Mouse (Mus musculus) adrenal gland, adult 8-10 months (tissue): ENCODE results near the gene Gm16405. TPM values are rescaled to one million over a fixed set of nuclear protein-coding genes. Genes with fewer than 3 reads are reported as not detected.
"Not testable (repeated sequence)": the region's sequence is repeated elsewhere in the genome, so short reads cannot be mapped to it uniquely, and the experiment has no call there.

Experiments
- DNase-seq: peaks from one replicate; pipeline ENCODE4 v3.0.0; 2022
- total RNA-seq, 4 experiments: library from RNA; stranded (reverse); gene quantifications; 2 replicates each; pipeline ENCODE4 v1.2.4; 2022

Gm16405 gene
- total RNA-seq = not detected

DNA sequence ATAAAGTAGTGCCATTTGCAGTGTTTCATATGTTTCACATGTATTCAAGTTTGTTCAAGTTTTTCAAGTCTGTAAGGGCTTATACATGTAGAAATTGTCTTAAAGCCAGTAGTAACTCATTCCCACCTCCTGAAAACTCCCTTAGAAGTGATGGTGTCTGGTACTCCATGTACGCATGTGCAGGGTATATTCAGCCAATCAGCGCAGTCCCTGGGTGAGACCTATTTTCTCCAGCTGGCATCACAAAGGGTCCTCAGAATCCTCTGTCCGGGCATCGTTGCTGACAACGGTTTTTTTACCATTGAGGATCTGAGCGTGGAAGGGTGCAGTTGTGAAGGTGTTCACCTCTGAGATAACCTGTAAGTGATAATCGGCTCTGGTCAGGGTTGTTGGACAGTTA, at the start of gene Gm16405:
TSS of gene Gm16405 (plus strand) at position 301 of the 400 bp plus-strand sequence.
- not testable (repeated sequence) for DNase-seq

Other genes starting within 250 kb of the Gm16405 start
- gene Gm16430, start 91.0 kb downstream of the Gm16405 start, total RNA-seq = not detected